Mouse (Mus musculus) heart, postnatal 0 days (tissue): ENCODE results near the gene Szrd1. TPM values are rescaled to one million over a fixed set of nuclear protein-coding genes. Genes with fewer than 3 reads are reported as not detected.

Experiments used
- ATAC-seq: fragments of 200-750 bp; cut with Nextera tagmentation; 2 replicates; pipeline ENCODE4 v1.8.0; 2017; ENCODE audit warnings: low read depth, moderate number of reproducible peaks, moderate library complexity; ENCODE audit not compliant: insufficient read depth
- DNase-seq: peaks from one replicate; pipeline ENCODE4 v3.0.0-alpha.2; 2016; ENCODE audit warnings: low spot score
- H3K27ac ChIP-seq: fragments of 300-500 bp; sonication (generic); 2 replicates; pipeline ENCODE4 v1.5.1; 2014; ENCODE audit warnings: low read depth, mild to moderate bottlenecking
- H3K27me3 ChIP-seq: fragments of 300-500 bp; sonication (generic); 2 replicates; pipeline ENCODE4 v1.6.1; 2014; ENCODE audit warnings: low read length, mixed read lengths; ENCODE audit not compliant: control insufficient read depth, insufficient read depth
- H3K36me3 ChIP-seq: fragments of 300-500 bp; sonication (generic); replicated peaks from 2 replicates; pipeline ENCODE4 v1.6.1; 2014; ENCODE audit warnings: low read length, mixed read lengths; ENCODE audit not compliant: control insufficient read depth, insufficient read depth
- H3K4me1 ChIP-seq: fragments of 300-500 bp; sonication (generic); 2 replicates; pipeline ENCODE4 v1.6.1; 2014; ENCODE audit warnings: antibody characterized with exemption; ENCODE audit not compliant: control insufficient read depth, insufficient read depth
- H3K4me2 ChIP-seq: fragments of 300-500 bp; sonication (generic); 2 replicates; pipeline ENCODE4 v1.6.1; 2014; ENCODE audit warnings: low read depth, mild to moderate bottlenecking, low read length, moderate library complexity
- H3K4me3 ChIP-seq: fragments of 300-500 bp; sonication (generic); 2 replicates; pipeline ENCODE4 v1.5.1; 2014; ENCODE audit warnings: low read depth, low read length
- H3K9ac ChIP-seq: fragments of 300-500 bp; sonication (generic); replicated peaks from 2 replicates; pipeline ENCODE4 v1.6.1; 2014; ENCODE audit warnings: low read depth, low read length, mixed read lengths
- H3K9me3 ChIP-seq: fragments of 300-500 bp; sonication (generic); replicated peaks from 2 replicates; pipeline ENCODE4 v1.6.1; 2016; ENCODE audit warnings: low read length; ENCODE audit not compliant: control insufficient read depth
- CTCF ChIP-seq: IDR thresholded peaks from 2 replicates; pipeline ENCODE4 v1.5.1; 2016; ENCODE audit warnings: antibody characterized with exemption, control low read depth, low read depth
- EP300 ChIP-seq: IDR thresholded peaks from 2 replicates; pipeline ENCODE4 v1.6.1; 2016; ENCODE audit warnings: antibody characterized with exemption, low read depth
- WGBS: fragments of 180-500 bp; shearing (Covaris S2); extraction: QIAGEN DNeasy Blood & Tissue Kit; methylation state at CpG from one replicate; pipeline ENCODE4 v1.1.7; 2014; 5-methylcytosine and 5-hydroxymethylcytosine counted together
- polyA plus RNA-seq: library from polyadenylated mRNA; unstranded; fragments of >200 nt; fragmentation: Nextera tagmentation; extraction: Ambion mirVana; gene quantifications from 2 replicates; pipeline ENCODE4 v1.2.1, GENCODE M21; 2015
- total RNA-seq: library from RNA; depleted of rRNA; stranded (reverse); fragments of >200 nt; gene quantifications from 2 replicates; pipeline ENCODE4 v1.2.3, GENCODE M21; 2014; ENCODE audit warnings: low replicate concordance; rRNA removed

Szrd1 gene
- 72.9 and 73.8 TPM in 2 replicates for total RNA-seq
- polyA plus RNA-seq: 18.5 and 19.4 TPM in 2 replicates

- 1% methylated on average over 56 of the region's 63 CpGs for WGBS
- TF ChIP-seq CTCF (no peak), EP300 (peak; percentile 56; the same call in 1 of the 2 replicates)
Observed at GRCm38 (mm10) chr4:141139116-141139970, at the start of gene Szrd1. Gene Szrd1 (minus strand): TSS chr4:141139775.

GRCm38 (mm10) chr4:141186923-141187836, 47.6 kb upstream of the Szrd1 start:
- no peaks in the 10 kb centered on the region for H3K9me3 ChIP-seq
- WGBS: 55% methylated on average over 9 of the region's 9 CpGs
- no peak overlapping the region for H3K9ac ChIP-seq
- no peaks in the 10 kb centered on the region for H3K27me3 ChIP-seq
- H3K27ac ChIP-seq: peak overlapping the region; percentile 38; the same call in 1 of the 2 replicates
- H3K4me1 ChIP-seq: peaks cover 4% of the 10 kb centered on the region; the same call in 1 of the 2 replicates
- peaks cover 31% of the 10 kb centered on the region for H3K36me3 ChIP-seq
- no peak overlapping the region for H3K4me3 ChIP-seq
- ATAC-seq (no peak), DNase-seq (no peak)
- no peak for TF ChIP-seq EP300
- no peak for TF ChIP-seq CTCF
- no peak overlapping the region for H3K4me2 ChIP-seq

More at GRCm38 (mm10) chr4:141139116-141139970, at the start of gene Szrd1:
- H3K4me2 ChIP-seq: peak within 1 kb of the TSS; percentile 86
- no peaks in the 10 kb centered on the region for H3K9me3 ChIP-seq
- H3K9ac ChIP-seq: peak within 1 kb of the TSS; percentile 74
- H3K4me1 ChIP-seq: peaks cover 35% of the 10 kb centered on the region
- H3K27ac ChIP-seq: peak within 1 kb of the TSS; percentile 86
- no peaks in the 10 kb centered on the region for H3K27me3 ChIP-seq
- DNase-seq (peak; percentile 98), ATAC-seq (peak; percentile 96)
- no peaks in the 10 kb centered on the region for H3K36me3 ChIP-seq
- peak within 1 kb of the TSS; percentile 79 for H3K4me3 ChIP-seq

- no peak overlapping the region for H3K4me3 ChIP-seq
- H3K9ac ChIP-seq: no peak overlapping the region
- H3K9me3 ChIP-seq: no peaks in the 10 kb centered on the region
- TF ChIP-seq CTCF (no peak), EP300 (no peak)
- H3K4me1 ChIP-seq: peaks cover 4% of the 10 kb centered on the region; the same call in 1 of the 2 replicates
- no peak for ATAC-seq
- no peak overlapping the region for H3K27ac ChIP-seq
- WGBS: 89% methylated on average over 4 of the region's 4 CpGs
- peaks cover 37% of the 10 kb centered on the region for H3K36me3 ChIP-seq
- DNase-seq: no peak
- no peaks in the 10 kb centered on the region for H3K27me3 ChIP-seq
- H3K4me2 ChIP-seq: no peak overlapping the region
Observed at GRCm38 (mm10) chr4:141184426-141184825, 44.9 kb upstream of the Szrd1 start.

GRCm38 (mm10) chr4:141183932-141184331, 44.4 kb upstream of the Szrd1 start:
- Histone ChIP-seq H3K4me1 (peaks cover 4% of the 10 kb centered on the region; the same call in 1 of the 2 replicates), H3K4me3 (no peak overlapping the region), H3K9me3 (no peaks in the 10 kb centered on the region), H3K9ac (no peak overlapping the region), H3K27ac (no peak overlapping the region), H3K4me2 (no peak overlapping the region), H3K27me3 (no peaks in the 10 kb centered on the region), H3K36me3 (peaks cover 37% of the 10 kb centered on the region)
- no peak for DNase-seq
- no peak for ATAC-seq
- no peak for TF ChIP-seq EP300
- TF ChIP-seq CTCF: no peak
- 84% methylated on average over 2 of the region's 2 CpGs for WGBS

DNA sequence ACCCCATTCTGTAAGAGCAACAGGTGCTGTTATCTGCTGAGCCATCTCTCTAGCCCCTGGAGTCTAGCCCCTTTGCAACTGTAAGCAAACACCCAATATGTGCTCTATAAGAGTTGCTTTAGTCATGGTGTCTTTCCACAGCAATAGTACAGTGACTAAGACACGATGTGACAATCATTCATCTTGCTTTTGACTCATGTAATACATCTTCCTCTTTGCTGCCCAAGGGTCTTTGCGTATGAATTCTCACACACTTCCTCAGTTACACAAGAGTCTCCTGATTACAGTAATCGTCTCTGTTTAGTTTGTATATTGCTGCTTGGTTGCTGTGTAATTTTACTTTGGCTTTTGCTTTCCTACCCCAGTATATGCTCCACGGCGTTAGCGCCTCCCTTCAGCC, 42.4 kb upstream of the Szrd1 start:
- DNase-seq (no peak), ATAC-seq (no peak)
- H3K9me3 ChIP-seq: no peaks in the 10 kb centered on the region
- no peak overlapping the region for H3K4me2 ChIP-seq
- H3K27ac ChIP-seq: no peak overlapping the region
- 92% methylated on average over 6 of the region's 6 CpGs for WGBS
- TF ChIP-seq EP300: no peak
- no peak for TF ChIP-seq CTCF
- peaks cover 39% of the 10 kb centered on the region for H3K36me3 ChIP-seq
- no peak overlapping the region for H3K9ac ChIP-seq
- no peak overlapping the region for H3K4me3 ChIP-seq
- H3K27me3 ChIP-seq: no peaks in the 10 kb centered on the region
- peaks cover 1% of the 10 kb centered on the region; the same call in 1 of the 2 replicates for H3K4me1 ChIP-seq
